Mouse (Mus musculus) heart, postnatal 25 days (tissue): ENCODE data around the gene Dok1. TPM values are rescaled to one million over a fixed set of nuclear protein-coding genes. Genes with fewer than 3 reads are reported as not detected.

Experiments used
- DNase-seq: peaks from one replicate; pipeline ENCODE4 v3.0.0; 2022; ENCODE audit warnings: low spot score
- intact Hi-C: fragments of 180-260 bp; cut with DNase I; formaldehyde crosslinking; loops from one replicate; pipeline ENCODE4 v1.15.1; 2025
- total RNA-seq, 2 experiments: library from RNA; stranded (reverse); gene quantifications; 2 replicates each; pipeline ENCODE4 v1.2.3; 2021

Dok1 gene
- total RNA-seq, 2 experiments from 2014 or later = 2.9 to 3.2 TPM

- no peak for DNase-seq
- intact Hi-C loops = no loop called here
Measured at GRCm38 (mm10) chr6:83053136-83053960, 20.1 kb upstream of the Dok1 start.

DNA sequence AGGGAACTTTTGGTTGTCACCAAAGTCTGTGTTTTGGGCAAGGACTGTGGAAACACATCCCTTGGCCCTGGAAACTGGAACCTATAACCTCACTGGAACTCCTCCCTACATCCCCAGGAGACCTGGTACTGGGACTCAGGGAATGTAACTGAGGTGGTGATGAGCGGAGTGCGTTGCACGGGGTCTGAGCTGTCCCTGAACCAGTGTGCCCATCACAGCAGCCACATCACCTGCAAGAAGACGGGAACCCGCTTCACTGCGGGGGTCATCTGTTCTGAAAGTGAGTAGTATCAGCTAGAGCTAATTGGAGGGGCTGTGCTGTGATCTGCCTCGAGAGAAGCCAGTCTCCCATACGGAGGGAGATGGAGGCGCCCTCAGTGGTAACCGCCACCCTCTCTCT lies 16.1 kb upstream of the Dok1 start:
- DNase-seq = no peak
- intact Hi-C loops = no loop called here

GRCm38 (mm10) chr6:83044742-83045141 lies 11.5 kb upstream of the Dok1 start:
- intact Hi-C loops = no loop called here
- no peak for DNase-seq

DNA sequence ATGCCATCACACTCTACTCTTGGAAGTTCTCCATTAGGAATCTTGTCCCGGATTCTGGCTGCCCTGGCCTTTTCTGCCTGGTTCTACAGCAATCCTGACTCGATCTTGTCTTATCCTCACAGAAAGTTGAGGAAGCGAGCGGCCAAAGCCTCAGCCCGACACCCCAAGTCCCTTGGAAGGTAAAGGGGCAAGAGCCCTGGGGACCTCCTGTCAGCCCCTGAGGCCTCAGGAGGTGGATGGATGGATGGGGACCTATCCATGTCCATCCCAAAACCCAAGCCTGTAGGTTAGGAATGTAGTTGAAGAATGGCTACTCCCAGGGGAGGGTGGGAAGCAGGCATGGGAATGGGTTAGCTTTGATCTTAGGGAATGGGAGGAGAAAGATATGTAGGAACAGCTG lies 10.7 kb upstream of the Dok1 start:
- no peak for DNase-seq
- intact Hi-C loops = no loop called here

DNA sequence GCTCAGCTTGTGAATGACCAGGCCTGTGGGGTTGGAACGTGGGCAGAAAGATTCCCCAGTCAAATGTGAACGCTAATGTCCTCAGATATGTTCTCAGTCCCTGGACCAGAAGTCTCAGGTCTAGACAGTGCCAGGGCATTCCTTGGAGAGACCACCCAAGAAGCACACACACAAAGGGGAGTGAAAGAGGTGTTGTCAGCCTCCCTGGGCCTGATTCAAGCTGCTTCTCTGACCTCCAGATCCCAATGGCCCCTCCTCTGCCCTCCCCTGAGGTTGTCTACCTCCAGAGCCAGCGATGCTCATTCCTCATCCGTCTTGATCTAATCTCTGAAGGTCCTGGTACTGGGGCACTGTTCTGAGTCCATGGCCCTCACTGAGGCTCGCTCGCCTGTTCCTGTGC lies 10.3 kb upstream of the Dok1 start:
- DNase-seq = no peak
- intact Hi-C loops = no loop called here

- DNase-seq = no peak
- intact Hi-C loops = no loop called here
Measured at GRCm38 (mm10) chr6:83040601-83041000, 7.3 kb upstream of the Dok1 start.

GRCm38 (mm10) chr6:83038496-83039012 lies 5.3 kb upstream of the Dok1 start:
- intact Hi-C loops = no loop called here

GRCm38 (mm10) chr6:83037188-83037587 lies 3.9 kb upstream of the Dok1 start:
- intact Hi-C loops = no loop called here
- no peak for DNase-seq

More at GRCm38 (mm10) chr6:83038496-83039012, 5.3 kb upstream of the Dok1 start:
- DNase-seq = peak; percentile 81

DNA sequence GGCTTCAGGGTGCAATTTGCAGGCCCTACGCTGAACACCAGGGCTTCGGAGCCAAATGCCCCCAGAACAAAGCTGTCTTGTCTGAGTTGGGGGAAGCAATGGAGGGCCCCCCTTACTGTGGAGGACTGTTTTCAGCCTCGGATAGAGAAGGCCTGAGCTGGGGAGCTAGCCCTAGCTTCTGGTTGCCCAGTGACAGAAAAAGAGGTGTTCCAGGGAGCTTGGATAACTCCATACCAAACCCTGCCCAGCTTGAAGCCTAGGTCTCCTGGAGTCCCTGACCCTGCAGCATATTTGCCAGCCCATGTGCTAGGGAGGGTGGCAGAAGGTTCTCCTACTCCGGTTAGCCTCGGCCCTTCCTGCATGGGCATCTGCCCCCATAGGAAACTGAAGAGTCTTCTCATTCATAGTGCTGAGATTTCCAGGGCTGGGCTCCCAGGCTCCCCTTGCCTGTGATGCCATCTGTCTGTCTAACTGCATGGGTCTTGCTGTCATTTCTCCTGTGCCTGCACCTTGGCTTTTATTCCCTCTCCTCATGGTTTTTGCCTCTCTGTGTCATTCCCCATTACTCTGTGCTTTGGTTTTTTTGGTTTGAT lies 1.3 kb upstream of the Dok1 start:
- intact Hi-C loops = no loop called here
- no peak for DNase-seq

DNA sequence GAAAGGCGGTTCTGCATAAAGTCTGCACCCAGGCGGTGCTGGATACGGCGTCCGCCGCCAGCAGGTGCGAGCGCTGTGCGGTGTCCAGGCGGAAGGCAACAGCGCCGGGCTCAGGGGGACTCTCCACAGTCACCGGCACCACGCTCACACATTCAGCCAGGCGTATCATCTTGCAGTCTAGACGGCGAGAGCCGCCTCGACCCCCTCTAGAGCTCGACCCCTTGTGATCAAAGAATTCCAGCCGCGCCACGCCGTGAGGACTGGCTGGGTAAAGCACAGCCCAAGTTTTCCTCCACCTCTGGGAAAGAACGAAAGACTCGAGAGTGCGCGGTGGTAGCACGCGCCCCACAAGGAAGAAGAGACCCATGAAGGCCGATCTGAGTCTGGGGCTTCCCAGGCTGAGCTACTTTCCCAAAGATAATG lies 491 bp downstream of the Dok1 start:
- intact Hi-C loops = no loop called here
- DNase-seq = no peak

- intact Hi-C loops = no loop called here
- no peak for DNase-seq
Measured at GRCm38 (mm10) chr6:83031921-83032590, 1.2 kb downstream of the Dok1 start.

DNA sequence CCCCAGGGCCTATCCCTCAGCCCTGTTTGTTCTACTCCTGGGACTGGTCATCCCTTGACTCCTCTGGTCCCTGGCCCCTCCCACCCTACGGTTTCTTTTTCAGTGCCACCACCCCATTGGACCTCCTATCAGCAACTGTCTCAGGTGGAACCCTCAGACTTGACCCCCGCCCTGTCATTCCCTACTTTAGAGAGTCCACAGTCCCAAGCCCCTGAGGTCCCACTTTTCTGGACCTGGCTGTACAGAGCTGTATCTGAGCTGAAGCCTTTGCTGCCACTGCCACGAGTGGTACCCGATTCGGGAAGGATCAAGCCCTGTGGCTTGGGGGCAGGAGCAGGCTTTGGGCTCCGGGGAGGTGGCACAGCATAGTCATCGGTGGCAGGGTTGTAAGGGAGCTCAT lies 2.2 kb downstream of the Dok1 start:
- DNase-seq = no peak
- intact Hi-C loops = no loop called here

DNA sequence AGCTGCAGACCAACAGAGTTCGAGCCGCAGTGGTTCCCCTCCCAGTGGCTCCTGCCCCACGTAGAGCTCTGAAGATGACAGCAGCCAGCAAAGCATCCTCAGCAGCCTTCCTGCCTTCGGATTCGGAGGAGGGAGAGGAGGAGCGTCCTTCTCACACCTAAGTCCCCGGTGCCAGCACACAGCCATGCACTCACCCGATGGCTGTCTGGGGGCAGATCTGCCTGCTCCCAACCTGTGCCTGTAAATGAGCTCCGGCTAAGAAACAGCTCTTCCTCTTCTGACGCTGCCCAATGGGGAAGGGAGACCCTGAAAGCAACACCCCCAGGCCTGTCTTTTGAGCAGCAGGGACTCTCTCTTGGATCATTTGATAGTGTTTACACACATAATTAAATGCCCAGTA lies 3.5 kb downstream of the Dok1 start:
- no peak for DNase-seq
- intact Hi-C loops = no loop called here

DNA sequence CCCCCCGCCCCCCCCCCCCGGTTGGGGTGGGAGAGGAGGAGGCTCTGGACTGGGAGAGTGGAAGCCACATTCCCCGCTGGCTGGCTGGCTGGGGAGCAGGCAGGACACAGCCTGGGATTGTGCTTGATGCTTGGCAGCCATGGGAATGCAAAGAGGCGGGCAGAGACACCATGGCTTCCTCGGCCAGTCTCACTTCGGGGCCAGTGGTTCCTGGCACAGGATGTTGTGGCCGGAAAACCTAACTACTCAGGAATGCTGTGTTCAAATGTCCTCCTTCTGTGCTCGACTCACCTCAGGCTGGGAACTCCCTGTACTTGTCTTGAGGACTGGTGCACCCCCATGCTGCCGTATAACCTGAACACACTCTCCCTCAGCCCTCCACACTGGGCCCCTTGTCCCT lies 5.6 kb downstream of the Dok1 start:
- intact Hi-C loops = no loop called here
- no peak for DNase-seq

- no peak for DNase-seq
- intact Hi-C loops = no loop called here
Measured at GRCm38 (mm10) chr6:83027293-83027692, 6.0 kb downstream of the Dok1 start.

DNA sequence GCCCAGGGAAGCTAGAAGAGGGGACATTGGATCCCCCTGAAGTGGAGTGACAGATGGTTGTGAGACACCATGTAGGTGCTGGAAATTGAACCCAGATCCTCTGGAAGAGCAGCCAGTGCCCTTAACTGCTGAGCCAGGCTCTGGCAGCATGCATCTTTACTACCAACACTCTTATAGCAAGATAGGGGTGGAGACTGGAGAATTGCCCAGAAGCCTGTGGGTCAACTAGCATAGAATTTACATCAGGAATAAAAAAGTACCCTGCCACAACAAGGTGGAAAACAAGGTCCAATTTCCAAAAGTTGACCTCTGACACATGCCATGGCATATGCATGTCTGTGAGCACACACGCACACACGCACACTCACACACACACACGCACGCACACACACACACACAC lies 8.1 kb downstream of the Dok1 start:
- intact Hi-C loops = no loop called here
- no peak for DNase-seq

- intact Hi-C loops = no loop called here
- no peak for DNase-seq
Measured at GRCm38 (mm10) chr6:83024421-83024820, 8.8 kb downstream of the Dok1 start.

GRCm38 (mm10) chr6:83023786-83024185 lies 9.5 kb downstream of the Dok1 start:
- intact Hi-C loops = no loop called here
- DNase-seq = no peak

GRCm38 (mm10) chr6:83023008-83023407 lies 10.3 kb downstream of the Dok1 start:
- DNase-seq = no peak
- intact Hi-C loops = no loop called here

- intact Hi-C loops = no loop called here
- no peak for DNase-seq
Measured at GRCm38 (mm10) chr6:83020836-83021593, 12.3 kb downstream of the Dok1 start.
